Mouse (Mus musculus): ENCODE measurements around the gene Casp1.

DNA sequence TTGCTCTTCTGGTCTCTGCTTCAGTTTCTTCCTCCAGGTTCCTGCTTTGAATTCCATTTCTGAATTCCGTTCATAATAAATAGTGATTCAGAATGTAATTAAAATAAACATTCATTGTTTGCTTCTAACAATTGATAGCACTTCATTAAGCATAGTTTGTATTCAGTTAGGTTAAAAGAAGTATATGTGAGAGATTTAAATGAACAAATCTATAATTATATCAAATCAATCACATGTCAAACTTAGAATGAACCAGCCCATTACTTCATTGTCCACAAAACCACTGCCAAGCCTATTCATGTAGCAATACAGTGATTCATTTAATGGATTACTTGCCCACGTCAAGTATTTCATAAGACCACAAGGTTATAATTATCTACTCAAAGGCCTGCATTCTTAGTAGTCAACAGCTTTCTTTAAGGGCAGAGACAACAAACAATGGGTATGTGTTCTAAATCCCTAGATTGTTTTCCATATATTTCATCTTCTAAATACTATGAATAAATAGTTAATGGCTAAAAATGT lies 34.3 kb upstream of the Casp1 start:
- no peak for TF ChIP-seq CTCF (IDR thresholded peaks at IDR 0.05; ENCODE audit: low read depth, low read length)
- no peak for TF ChIP-seq POLR2A (IDR thresholded peaks at IDR 0.05; ENCODE audit: extremely low read depth, insufficient read depth, low read length)

Data from liver, adult 2 months (tissue).